9 mouse cellular contexts compared by ENCODE assay signal in genomic region chr10:69872182-69872741, GRCm38 (mm10).
DNase-seq lines count a peak whose midpoint lies in the region; ATAC-seq and TF ChIP-seq lines count a peak whose summit lies in the region.
"Had no signal": no experiment of that assay in that cellular context is flagged by ENCODE, and none has a peak within 500 bp of the region (broad histone marks: within the 10 kb centered on the region; RNA-seq: fewer than 3 reads in every experiment).

No protein-coding gene starts in this region.

- no peak overlapping the region for H3K4me2 ChIP-seq in forebrain, embryonic 11.5 days (ENCODE audit: low read depth, low read length, severe bottlenecking)
- peak overlapping the region; percentile 27 for H3K4me2 ChIP-seq in lung, embryonic 16.5 days (ENCODE audit: low read depth, low read length)
- H3K4me2 ChIP-seq in hindbrain, embryonic 14.5 days (replicated peaks) = no peak overlapping the region

- no peaks in the 10 kb centered on the region for H3K27me3 ChIP-seq in forebrain, embryonic 11.5 days (ENCODE audit: control insufficient read depth, insufficient read depth, low read length)
- no peaks in the 10 kb centered on the region for H3K27me3 ChIP-seq in forebrain, embryonic 10.5 days (ENCODE audit: poor library complexity, severe bottlenecking)
- no peaks in the 10 kb centered on the region for H3K27me3 ChIP-seq in Patski
- H3K27me3 ChIP-seq in lung, embryonic 16.5 days (ENCODE audit: control insufficient read depth, insufficient read depth, low read depth, low read length) = no peaks in the 10 kb centered on the region
- no peaks in the 10 kb centered on the region for H3K27me3 ChIP-seq in hindbrain, embryonic 14.5 days (ENCODE audit: control insufficient read depth, insufficient read depth, low read length)
- H3K27me3 ChIP-seq: megakaryocyte, embryonic 14.5 days had no signal

- H3K4me1 ChIP-seq in forebrain, embryonic 11.5 days (replicated peaks; ENCODE audit: control insufficient read depth, insufficient read depth, low read length) = no peaks in the 10 kb centered on the region
- H3K4me1 ChIP-seq in forebrain, embryonic 10.5 days = peaks cover 11% of the 10 kb centered on the region
- H3K4me1 ChIP-seq in lung, embryonic 16.5 days (replicated peaks; ENCODE audit: control insufficient read depth, insufficient read depth, low read length) = no peaks in the 10 kb centered on the region; the same call in 1 of the 2 replicates
- H3K4me1 ChIP-seq in hindbrain, embryonic 14.5 days (replicated peaks; ENCODE audit: control insufficient read depth, insufficient read depth, low read length) = 0 out of 2 replicates have a peak, but pooled peaks cover 3% of the 10 kb centered on the region
- H3K4me1 ChIP-seq: megakaryocyte, embryonic 14.5 days had no signal

- ATAC-seq in forebrain, embryonic 11.5 days (replicated peaks; ENCODE audit: low FRiP score) = no peak
- peak; percentile 54 for ATAC-seq in Patski
- ATAC-seq in lung, embryonic 16.5 days (ENCODE audit: low read depth) = peak; percentile 78
- ATAC-seq in hindbrain, embryonic 14.5 days (ENCODE audit: low FRiP score) = no peak

- CTCF ChIA-PET in Patski (lab: Charles Lee) = interaction anchor here (0.7 to 3.1 kb wide), 10 partner anchors 12 to 113 kb away, joined by 3 to 14 read pairs (median 4); no protein-coding TSS in a partner anchor

- H3K9me3 ChIP-seq in forebrain, embryonic 11.5 days (ENCODE audit: control insufficient read depth, low read length) = no peaks in the 10 kb centered on the region
- H3K9me3 ChIP-seq in forebrain, embryonic 10.5 days = no peaks in the 10 kb centered on the region
- H3K9me3 ChIP-seq in lung, embryonic 16.5 days (ENCODE audit: control insufficient read depth, low read length) = no peaks in the 10 kb centered on the region
- no peaks in the 10 kb centered on the region for H3K9me3 ChIP-seq in hindbrain, embryonic 14.5 days (ENCODE audit: control insufficient read depth, low read length)
- H3K9me3 ChIP-seq: megakaryocyte, embryonic 14.5 days had no signal

- WGBS in forebrain, embryonic 11.5 days = 61% methylated on average over 10 of the region's 10 CpGs
- 65% methylated on average over 10 of the region's 10 CpGs for WGBS in forebrain, embryonic 10.5 days
- WGBS in lung, embryonic 16.5 days = 37% methylated on average over 10 of the region's 10 CpGs
- WGBS in hindbrain, embryonic 14.5 days = 53% methylated on average over 10 of the region's 10 CpGs

- no peak overlapping the region for H3K27ac ChIP-seq in forebrain, embryonic 11.5 days (ENCODE audit: low read depth, low read length)
- no peak overlapping the region for H3K27ac ChIP-seq in forebrain, embryonic 10.5 days
- H3K27ac ChIP-seq in lung, embryonic 16.5 days (ENCODE audit: low read length) = peak overlapping the region; percentile 64
- H3K27ac ChIP-seq in hindbrain, embryonic 14.5 days = no peak overlapping the region

- DNase-seq in forebrain, embryonic 11.5 days (ENCODE audit: low spot score) = peak; percentile 41
- DNase-seq in forebrain, embryonic 10.5 days (ENCODE audit: extremely low spot score, low spot score) = no peak
- DNase-seq in Patski (ENCODE audit: low read depth, low spot score) = peak; percentile 72
- peak; percentile 67 to 73 for DNase-seq in heart, adult 9 months (ENCODE audit: low spot score in 2 of 2)
- DNase-seq in c-Kit-positive CD71-positive TER-119-positive erythroid progenitor cells, embryonic 14.5 days (ENCODE audit: low spot score) = no peak
- DNase-seq in spleen, postnatal 4 days (ENCODE audit: low spot score in 2 of 2) = no peak
- no peak for DNase-seq in hindbrain, embryonic 14.5 days (ENCODE audit: low spot score)

- in situ Hi-C loops in Patski (cut with MboI; ENCODE audit: low pct_unique_long_range_greater_than_20kb) = no loop called here

- TF ChIP-seq CTCF in Patski (IDR thresholded peaks at IDR 0.05) = no peak

- H3K4me3 ChIP-seq in forebrain, embryonic 11.5 days (ENCODE audit: low read depth, low read length) = no peak overlapping the region
- no peak overlapping the region for H3K4me3 ChIP-seq in forebrain, embryonic 10.5 days
- H3K4me3 ChIP-seq in lung, embryonic 16.5 days (ENCODE audit: low read length) = 0 out of 2 replicates have a peak overlapping the region, but pooled peaks have one; percentile 9
- no peak overlapping the region for H3K4me3 ChIP-seq in hindbrain, embryonic 14.5 days (replicated peaks; ENCODE audit: low read length)
- H3K4me3 ChIP-seq: megakaryocyte, embryonic 14.5 days had no signal

- POLR2A ChIA-PET in Patski (lab: Charles Lee) = interaction anchor here (0.6 to 1.0 kb wide), 3 partner anchors 56 to 456 kb away, joined by 3 to 9 read pairs (median 4); no protein-coding TSS in a partner anchor

- H3K9ac ChIP-seq in forebrain, embryonic 11.5 days (ENCODE audit: low read length) = no peak overlapping the region
- peak overlapping the region; percentile 16; the same call in 1 of the 2 replicates for H3K9ac ChIP-seq in lung, embryonic 16.5 days (ENCODE audit: low read length)
- no peak overlapping the region for H3K9ac ChIP-seq in hindbrain, embryonic 14.5 days

- H3K36me3 ChIP-seq in forebrain, embryonic 11.5 days (ENCODE audit: control insufficient read depth, insufficient read depth, low read length) = no peaks in the 10 kb centered on the region
- H3K36me3 ChIP-seq in forebrain, embryonic 10.5 days (replicated peaks) = no peaks in the 10 kb centered on the region
- H3K36me3 ChIP-seq in lung, embryonic 16.5 days (ENCODE audit: control insufficient read depth, insufficient read depth, low read length) = no peaks in the 10 kb centered on the region
- H3K36me3 ChIP-seq in hindbrain, embryonic 14.5 days (replicated peaks; ENCODE audit: control insufficient read depth, insufficient read depth) = peaks cover 55% of the 10 kb centered on the region

Comparison
In these comparisons a context has a peak if more than half of its experiments do, and no peak if none do; other contexts are left out.
1. DNase-seq: peak in forebrain, embryonic 11.5 days (single experiment), Patski (single experiment) and heart, adult 9 months (2 of 2); none in forebrain, embryonic 10.5 days (single experiment), c-Kit-positive CD71-positive TER-119-positive erythroid progenitor cells, embryonic 14.5 days (single experiment), spleen, postnatal 4 days (0 of 2) and hindbrain, embryonic 14.5 days (single experiment).
2. ATAC-seq: peak in Patski (single experiment) and lung, embryonic 16.5 days (single experiment); none in forebrain, embryonic 11.5 days (single experiment) and hindbrain, embryonic 14.5 days (single experiment).